8 mouse cellular contexts compared by ENCODE assay signal in the genomic region with DNA sequence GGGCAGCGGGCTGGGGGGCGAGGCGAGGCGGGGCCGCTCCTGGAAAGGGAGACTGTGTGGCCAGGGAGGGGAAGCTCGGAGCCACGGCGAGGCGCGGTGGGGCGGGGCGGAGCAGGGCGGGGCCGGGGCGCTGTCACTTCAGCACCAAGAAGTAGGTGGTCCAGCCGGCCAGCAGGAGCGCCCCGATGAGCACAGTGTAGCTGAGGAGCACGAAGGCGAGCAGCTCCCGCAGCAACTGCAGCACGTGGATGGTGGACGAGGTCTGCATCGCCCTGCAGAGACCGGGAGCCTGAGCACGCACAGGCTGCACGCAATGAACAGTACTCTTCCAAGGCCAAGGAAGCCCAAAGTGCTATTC. TPM values are rescaled to one million over a fixed set of nuclear protein-coding genes. Genes with fewer than 3 reads are reported as not detected.
DNase-seq lines count a peak whose midpoint lies in the region; ATAC-seq and TF ChIP-seq lines count a peak whose summit lies in the region.

No protein-coding gene starts in this region.

- peaks cover 21% of the 10 kb centered on the region for H3K36me3 ChIP-seq in limb, embryonic 15.5 days
- H3K36me3 ChIP-seq in small intestine, adult 2 months (ENCODE audit: control insufficient read depth, insufficient read depth, low read length): 0 out of 2 replicates have a peak, but pooled peaks cover 4% of the 10 kb centered on the region

- WGBS in limb, embryonic 15.5 days: under 1% methylated on average over 16 of the region's 27 CpGs
- WGBS in small intestine, adult 2 months: 2% methylated on average over 26 of the region's 27 CpGs

- H3K27ac ChIP-seq in limb, embryonic 15.5 days: no peak overlapping the region
- H3K27ac ChIP-seq in small intestine, adult 2 months (ENCODE audit: insufficient read depth, low read depth, low read length): no peak overlapping the region

- peak overlapping the region; percentile 91 for H3K4me2 ChIP-seq in limb, embryonic 15.5 days

- no peaks in the 10 kb centered on the region for H3K9me3 ChIP-seq in limb, embryonic 15.5 days

- DNase-seq in embryo, embryonic 11 days: peak; percentile 89
- DNase-seq in embryo, embryonic 10.5 days (ENCODE audit: low spot score): no peak
- peak; percentile 41 for DNase-seq in urinary bladder, postnatal 10 days (ENCODE audit: low spot score)
- DNase-seq in urinary bladder, postnatal 25 days (ENCODE audit: low spot score): no peak
- no peak for DNase-seq in MN1 (ENCODE audit: low spot score)
- no peak for DNase-seq in cerebellum, adult 9-10 months

- ATAC-seq in limb, embryonic 15.5 days (ENCODE audit: insufficient number of reproducible peaks, low FRiP score, low TSS enrichment, low read depth): peak; percentile 91

- no peak for TF ChIP-seq POLR2A in small intestine, adult 2 months (IDR thresholded peaks at IDR 0.05; ENCODE audit: low read depth, low read length)

- no peak overlapping the region for H3K9ac ChIP-seq in limb, embryonic 15.5 days

- no peaks in the 10 kb centered on the region for H3K27me3 ChIP-seq in limb, embryonic 15.5 days
- H3K27me3 ChIP-seq in small intestine, adult 2 months (ENCODE audit: control insufficient read depth, insufficient read depth, low read length): no peaks in the 10 kb centered on the region

- H3K4me3 ChIP-seq in limb, embryonic 15.5 days: peak overlapping the region; percentile 94
- peak overlapping the region; percentile 97 for H3K4me3 ChIP-seq in small intestine, adult 2 months (ENCODE audit: low read depth, low read length)

- TF ChIP-seq CTCF in small intestine, adult 2 months (IDR thresholded peaks at IDR 0.05; ENCODE audit: extremely low read depth, insufficient read length, insufficient replicate concordance, low read depth, low read length): no peak

- H3K4me1 ChIP-seq in limb, embryonic 15.5 days: peaks cover 22% of the 10 kb centered on the region
- peaks cover 3% of the 10 kb centered on the region for H3K4me1 ChIP-seq in small intestine, adult 2 months (ENCODE audit: control insufficient read depth, insufficient read depth, insufficient read length, low read length)

RNA-seq across cellular contexts. Expression of gene Diablo, which starts 0.4 kb away (rescaled TPM):
- polyA plus RNA-seq in limb, embryonic 15.5 days (2015; fragmentation: Nextera tagmentation; extraction: Ambion mirVana): 95.4 and 99.4 TPM in 2 replicates
- 16.8 and 25.6 TPM in 2 replicates for polyA plus RNA-seq in small intestine, adult 2 months (2012; rRNA removed)

RNA-seq across cellular contexts. Expression of gene Gm49027, which starts 0.9 kb away (rescaled TPM):
- 0.44 and 0.46 TPM in 2 replicates for polyA plus RNA-seq in limb, embryonic 15.5 days (2015; fragmentation: Nextera tagmentation; extraction: Ambion mirVana)
- polyA plus RNA-seq in small intestine, adult 2 months (2012; rRNA removed): 6.9 and 9.3 TPM in 2 replicates

RNA-seq across cellular contexts. Expression of gene B3gnt4, which starts 14.1 kb away (rescaled TPM):
- polyA plus RNA-seq in limb, embryonic 15.5 days (2015; fragmentation: Nextera tagmentation; extraction: Ambion mirVana): 0.12 and 0.58 TPM in 2 replicates
- polyA plus RNA-seq in small intestine, adult 2 months (2012; rRNA removed): not detected in 2 replicates

RNA-seq across cellular contexts. Expression of gene Il31, which starts 35.1 kb away (rescaled TPM):
- not detected in 2 replicates for polyA plus RNA-seq in limb, embryonic 15.5 days (2015; fragmentation: Nextera tagmentation; extraction: Ambion mirVana)
- polyA plus RNA-seq in small intestine, adult 2 months (2012; rRNA removed): not detected in 2 replicates

RNA-seq across cellular contexts. Expression of gene Lrrc43, which starts 35.3 kb away (rescaled TPM):
- not detected in 2 replicates for polyA plus RNA-seq in limb, embryonic 15.5 days (2015; fragmentation: Nextera tagmentation; extraction: Ambion mirVana)
- not detected in 2 replicates for polyA plus RNA-seq in small intestine, adult 2 months (2012; rRNA removed)

Comparison
In these comparisons a context has a peak if more than half of its experiments do, and no peak if none do; other contexts are left out.
1. DNase-seq: peak in embryo, embryonic 11 days (single experiment) and urinary bladder, postnatal 10 days (single experiment); none in embryo, embryonic 10.5 days (single experiment), urinary bladder, postnatal 25 days (single experiment), MN1 (single experiment) and cerebellum, adult 9-10 months (single experiment).